Mouse (Mus musculus): Measurements from ENCODE around the gene Cfap97d1. TPM values are rescaled to one million over a fixed set of nuclear protein-coding genes. Genes with fewer than 3 reads are reported as not detected.

Gene Cfap97d1
- polyA plus RNA-seq, 1 experiment = not detected

- no peak for DNase-seq
- Histone ChIP-seq H3K4me1 (ENCODE audit: control insufficient read depth, insufficient read depth, low read length) (no peaks in the 10 kb centered on the region; the same call in 1 of the 2 replicates), H3K4me3 (replicated peaks; ENCODE audit: extremely low read depth, low read depth, low read length) (no peak overlapping the region)
- TF ChIP-seq POLR2A (IDR thresholded peaks at IDR 0.05; ENCODE audit: borderline replicate concordance, extremely low read depth, low read depth, low read length) = no peak
- 45% methylated on average over 5 of the region's 5 CpGs for WGBS
These were observed 26.6 kb upstream of the Cfap97d1 start for GRCm38 (mm10) chr11:101957476-101957875.

GRCm38 (mm10) chr11:101963043-101963442 lies 21.0 kb upstream of the Cfap97d1 start:
- WGBS = 3% methylated on average over 11 of the region's 11 CpGs

GRCm38 (mm10) chr11:101963473-101964291 lies 20.4 kb upstream of the Cfap97d1 start:
- Histone ChIP-seq H3K4me3 (replicated peaks; ENCODE audit: extremely low read depth, low read depth, low read length) (peak overlapping the region; percentile 8), H3K4me1 (ENCODE audit: control insufficient read depth, insufficient read depth, low read length) (peaks cover 4% of the 10 kb centered on the region; the same call in 1 of the 2 replicates)
- under 1% methylated on average over 78 of the region's 78 CpGs for WGBS
- TF ChIP-seq CTCF (IDR thresholded peaks at IDR 0.05; ENCODE audit: insufficient read depth, low read length) (no peak), POLR2A (IDR thresholded peaks at IDR 0.05; ENCODE audit: borderline replicate concordance, extremely low read depth, low read depth, low read length) (no peak)
- no peak for DNase-seq

More at GRCm38 (mm10) chr11:101963043-101963442, 21.0 kb upstream of the Cfap97d1 start:
- Histone ChIP-seq H3K4me3 (replicated peaks; ENCODE audit: extremely low read depth, low read depth, low read length) (no peak overlapping the region), H3K4me1 (ENCODE audit: control insufficient read depth, insufficient read depth, low read length) (peaks cover 4% of the 10 kb centered on the region; the same call in 1 of the 2 replicates)
- DNase-seq = no peak
- TF ChIP-seq CTCF (IDR thresholded peaks at IDR 0.05; ENCODE audit: insufficient read depth, low read length) (no peak), POLR2A (IDR thresholded peaks at IDR 0.05; ENCODE audit: borderline replicate concordance, extremely low read depth, low read depth, low read length) (no peak)

GRCm38 (mm10) chr11:101964647-101965046 lies 19.4 kb upstream of the Cfap97d1 start:
- WGBS = 51% methylated on average over 8 of the region's 8 CpGs
- no peak overlapping the region for H3K4me3 ChIP-seq (replicated peaks; ENCODE audit: extremely low read depth, low read depth, low read length)

GRCm38 (mm10) chr11:101965553-101965952 lies 18.5 kb upstream of the Cfap97d1 start:
- 31% methylated on average over 2 of the region's 2 CpGs for WGBS
- no peak for TF ChIP-seq POLR2A (IDR thresholded peaks at IDR 0.05; ENCODE audit: borderline replicate concordance, extremely low read depth, low read depth, low read length)
- H3K4me1 ChIP-seq (ENCODE audit: control insufficient read depth, insufficient read depth, low read length) = peaks cover 4% of the 10 kb centered on the region; the same call in 1 of the 2 replicates
- H3K4me3 ChIP-seq (replicated peaks; ENCODE audit: extremely low read depth, low read depth, low read length) = no peak overlapping the region
- DNase-seq = no peak

More at GRCm38 (mm10) chr11:101964647-101965046, 19.4 kb upstream of the Cfap97d1 start:
- TF ChIP-seq CTCF (IDR thresholded peaks at IDR 0.05; ENCODE audit: insufficient read depth, low read length) = no peak
- no peak for TF ChIP-seq POLR2A (IDR thresholded peaks at IDR 0.05; ENCODE audit: borderline replicate concordance, extremely low read depth, low read depth, low read length)
- H3K4me1 ChIP-seq (ENCODE audit: control insufficient read depth, insufficient read depth, low read length) = peaks cover 4% of the 10 kb centered on the region; the same call in 1 of the 2 replicates
- DNase-seq = no peak

- H3K4me1 ChIP-seq (ENCODE audit: control insufficient read depth, insufficient read depth, low read length) = peaks cover 4% of the 10 kb centered on the region; the same call in 1 of the 2 replicates
- WGBS = 47% methylated on average over 10 of the region's 10 CpGs
- H3K4me3 ChIP-seq (replicated peaks; ENCODE audit: extremely low read depth, low read depth, low read length) = no peak within 1 kb of the TSS
- no peak for DNase-seq
- no peak for TF ChIP-seq CTCF (IDR thresholded peaks at IDR 0.05; ENCODE audit: insufficient read depth, low read length)
These were observed 17.0 kb upstream of the Cfap97d1 start, which contains the start of gene Sost for GRCm38 (mm10) chr11:101966965-101967614. Gene Sost, minus strand, starts transcription at chr11:101967015.

GRCm38 (mm10) chr11:101968311-101968710 lies 15.8 kb upstream of the Cfap97d1 start:
- WGBS = 35% methylated on average over 7 of the region's 7 CpGs
- DNase-seq = no peak
- Histone ChIP-seq H3K4me3 (replicated peaks; ENCODE audit: extremely low read depth, low read depth, low read length) (no peak overlapping the region), H3K4me1 (ENCODE audit: control insufficient read depth, insufficient read depth, low read length) (peaks cover 4% of the 10 kb centered on the region; the same call in 1 of the 2 replicates)
- TF ChIP-seq CTCF (IDR thresholded peaks at IDR 0.05; ENCODE audit: insufficient read depth, low read length) (no peak), POLR2A (IDR thresholded peaks at IDR 0.05; ENCODE audit: borderline replicate concordance, extremely low read depth, low read depth, low read length) (no peak)

GRCm38 (mm10) chr11:101968791-101969190 lies 15.3 kb upstream of the Cfap97d1 start:
- peaks cover 3% of the 10 kb centered on the region; the same call in 1 of the 2 replicates for H3K4me1 ChIP-seq (ENCODE audit: control insufficient read depth, insufficient read depth, low read length)
- peak; percentile 71 for DNase-seq
- no peak for TF ChIP-seq POLR2A (IDR thresholded peaks at IDR 0.05; ENCODE audit: borderline replicate concordance, extremely low read depth, low read depth, low read length)
- peak; percentile 100 for TF ChIP-seq CTCF (IDR thresholded peaks at IDR 0.05; ENCODE audit: insufficient read depth, low read length)
- WGBS = 0% methylated on average over 5 of the region's 5 CpGs
- no peak overlapping the region for H3K4me3 ChIP-seq (replicated peaks; ENCODE audit: extremely low read depth, low read depth, low read length)

- Histone ChIP-seq H3K4me3 (replicated peaks; ENCODE audit: extremely low read depth, low read depth, low read length) (no peak overlapping the region), H3K4me1 (ENCODE audit: control insufficient read depth, insufficient read depth, low read length) (no peaks in the 10 kb centered on the region)
- 78% methylated on average over 13 of the region's 13 CpGs for WGBS
- DNase-seq = no peak
- TF ChIP-seq CTCF (IDR thresholded peaks at IDR 0.05; ENCODE audit: insufficient read depth, low read length) (no peak), POLR2A (IDR thresholded peaks at IDR 0.05; ENCODE audit: borderline replicate concordance, extremely low read depth, low read depth, low read length) (no peak)
These were observed 14.2 kb upstream of the Cfap97d1 start for GRCm38 (mm10) chr11:101969835-101970234.

All from lung, adult 2 months (tissue).